Mouse (Mus musculus): Measurements from ENCODE around the gene Trim80. TPM values are rescaled to one million over a fixed set of nuclear protein-coding genes. Genes with fewer than 3 reads are reported as not detected.

The Trim80 gene
- 0.16 and 0.23 TPM in 2 replicates for polyA plus RNA-seq (2014; fragmentation: Nextera tagmentation; extraction: Ambion mirVana)

GRCm38 (mm10) chr11:115439906-115440595, at the start of gene Trim80:
Trim80 (plus strand) TSS chr11:115440545.
- H3K4me2 ChIP-seq (ENCODE audit: low read depth, low read length, severe bottlenecking), result no peak within 1 kb of the TSS
- H3K4me1 ChIP-seq (replicated peaks; ENCODE audit: control insufficient read depth, insufficient read depth, low read length), result peaks cover 11% of the 10 kb centered on the region
- DNase-seq (ENCODE audit: low spot score), result no peak
- H3K36me3 ChIP-seq (ENCODE audit: control insufficient read depth, insufficient read depth, low read length), result no peaks in the 10 kb centered on the region
- 94% methylated on average over 9 of the region's 9 CpGs for WGBS
- H3K9ac ChIP-seq (ENCODE audit: low read length), result no peak within 1 kb of the TSS
- no peak within 1 kb of the TSS for H3K4me3 ChIP-seq (ENCODE audit: low read depth, low read length)
- peaks cover 3% of the 10 kb centered on the region; the same call in 1 of the 2 replicates for H3K9me3 ChIP-seq (ENCODE audit: control insufficient read depth, low read length)
- H3K27me3 ChIP-seq (ENCODE audit: control insufficient read depth, insufficient read depth, low read length), result no peaks in the 10 kb centered on the region; the same call in 1 of the 2 replicates
- H3K27ac ChIP-seq (ENCODE audit: low read depth, low read length), result no peak within 1 kb of the TSS
- ATAC-seq (replicated peaks; ENCODE audit: low FRiP score), result no peak

DNA sequence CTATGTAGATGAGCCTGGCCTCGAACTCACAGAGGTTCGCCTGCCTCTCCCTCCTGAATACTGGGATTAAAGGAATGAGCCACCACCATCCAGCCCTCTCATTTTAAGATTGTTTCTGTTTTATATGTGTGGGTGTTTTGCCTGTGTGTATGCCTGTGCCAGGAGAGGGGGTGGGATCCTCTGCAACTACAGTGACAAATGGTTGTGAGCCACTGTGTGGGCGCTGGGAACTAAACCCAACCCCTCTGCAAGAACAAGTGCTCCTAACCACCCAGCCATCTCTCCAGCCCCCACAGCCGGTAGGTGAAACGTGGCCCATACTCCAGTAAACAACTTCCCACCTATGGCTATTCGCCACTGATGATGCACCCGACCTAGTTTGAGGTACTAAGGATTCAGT, 49.0 kb upstream of the Trim80 start:
- 94% methylated on average over 7 of the region's 7 CpGs for WGBS
- no peak for DNase-seq (ENCODE audit: low spot score)
- peaks cover 12% of the 10 kb centered on the region for H3K36me3 ChIP-seq (ENCODE audit: control insufficient read depth, insufficient read depth, low read length)

DNA sequence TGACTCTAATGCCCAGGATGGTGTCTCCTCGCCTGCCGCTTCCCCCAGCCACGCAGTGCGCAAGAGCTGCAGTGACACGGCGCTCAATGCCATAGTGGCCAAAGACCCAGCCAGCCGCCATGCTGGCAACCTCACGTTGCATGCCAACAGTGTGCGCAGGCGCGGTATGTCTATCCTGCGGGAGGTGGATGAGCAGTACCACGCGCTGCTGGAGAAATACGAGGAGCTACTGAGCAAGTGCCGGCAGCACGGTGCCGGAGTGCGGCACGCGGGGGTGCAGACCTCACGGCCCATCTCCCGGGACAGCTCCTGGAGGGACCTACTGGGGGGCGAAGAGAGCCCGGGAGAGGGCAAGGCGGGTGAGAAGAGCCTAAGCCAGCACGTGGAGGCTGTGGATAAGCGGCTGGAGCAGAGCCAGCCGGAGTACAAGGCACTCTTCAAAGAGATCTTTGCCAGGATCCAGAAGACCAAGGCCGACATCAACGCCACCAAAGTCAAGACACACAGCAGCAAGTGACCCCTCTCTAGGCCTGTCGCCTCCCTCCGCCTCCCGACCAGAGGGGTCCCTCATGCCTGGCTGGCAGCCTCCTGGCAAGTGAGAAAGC, 46.5 kb upstream of the Trim80 start:
- Histone ChIP-seq H3K9me3 (ENCODE audit: control insufficient read depth, low read length) (no peaks in the 10 kb centered on the region), H3K27ac (ENCODE audit: low read depth, low read length) (no peak overlapping the region), H3K4me1 (replicated peaks; ENCODE audit: control insufficient read depth, insufficient read depth, low read length) (no peaks in the 10 kb centered on the region), H3K9ac (ENCODE audit: low read length) (no peak overlapping the region), H3K36me3 (ENCODE audit: control insufficient read depth, insufficient read depth, low read length) (peaks cover 12% of the 10 kb centered on the region), H3K27me3 (ENCODE audit: control insufficient read depth, insufficient read depth, low read length) (no peaks in the 10 kb centered on the region), H3K4me3 (ENCODE audit: low read depth, low read length) (no peak overlapping the region), H3K4me2 (ENCODE audit: low read depth, low read length, severe bottlenecking) (no peak overlapping the region)
- ATAC-seq (replicated peaks; ENCODE audit: low FRiP score), result no peak
- WGBS, result 79% methylated on average over 34 of the region's 34 CpGs
- no peak for DNase-seq (ENCODE audit: low spot score)

More for the DNA sequence above, 49.0 kb upstream of the Trim80 start:
- no peak overlapping the region for H3K9ac ChIP-seq (ENCODE audit: low read length)
- no peaks in the 10 kb centered on the region for H3K4me1 ChIP-seq (replicated peaks; ENCODE audit: control insufficient read depth, insufficient read depth, low read length)
- no peak for ATAC-seq (replicated peaks; ENCODE audit: low FRiP score)
- no peak overlapping the region for H3K4me2 ChIP-seq (ENCODE audit: low read depth, low read length, severe bottlenecking)
- H3K27ac ChIP-seq (ENCODE audit: low read depth, low read length), result no peak overlapping the region
- H3K4me3 ChIP-seq (ENCODE audit: low read depth, low read length), result no peak overlapping the region
- no peaks in the 10 kb centered on the region for H3K9me3 ChIP-seq (ENCODE audit: control insufficient read depth, low read length)
- no peaks in the 10 kb centered on the region for H3K27me3 ChIP-seq (ENCODE audit: control insufficient read depth, insufficient read depth, low read length)

GRCm38 (mm10) chr11:115398085-115398484, 42.3 kb upstream of the Trim80 start:
- H3K4me3 ChIP-seq (ENCODE audit: low read depth, low read length), result no peak overlapping the region
- 86% methylated on average over 7 of the region's 7 CpGs for WGBS
- DNase-seq (ENCODE audit: low spot score) (no peak), ATAC-seq (replicated peaks; ENCODE audit: low FRiP score) (no peak)
- no peaks in the 10 kb centered on the region for H3K9me3 ChIP-seq (ENCODE audit: control insufficient read depth, low read length)
- no peak overlapping the region for H3K9ac ChIP-seq (ENCODE audit: low read length)
- no peak overlapping the region for H3K27ac ChIP-seq (ENCODE audit: low read depth, low read length)
- H3K4me2 ChIP-seq (ENCODE audit: low read depth, low read length, severe bottlenecking), result no peak overlapping the region
- H3K4me1 ChIP-seq (replicated peaks; ENCODE audit: control insufficient read depth, insufficient read depth, low read length), result no peaks in the 10 kb centered on the region; the same call in 1 of the 2 replicates
- peaks cover 4% of the 10 kb centered on the region for H3K36me3 ChIP-seq (ENCODE audit: control insufficient read depth, insufficient read depth, low read length)
- no peaks in the 10 kb centered on the region for H3K27me3 ChIP-seq (ENCODE audit: control insufficient read depth, insufficient read depth, low read length)

DNA sequence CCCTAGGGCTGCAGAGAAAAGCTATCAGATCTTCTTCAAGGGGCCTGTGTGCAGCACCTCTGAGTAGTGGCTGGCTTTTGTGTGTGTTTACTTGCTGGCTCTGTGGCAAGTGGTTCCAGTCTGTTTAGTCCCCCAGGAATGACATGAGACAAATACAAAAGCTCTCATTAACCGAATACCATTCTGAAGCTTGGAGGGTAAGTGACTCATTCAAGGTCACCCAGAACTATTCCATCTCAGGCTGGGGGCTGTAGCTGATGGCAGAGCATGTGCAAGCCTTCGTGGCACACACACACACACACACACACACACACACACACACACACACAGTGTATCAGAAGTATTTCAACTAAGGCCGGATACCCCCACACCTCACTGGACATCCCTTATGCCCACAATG, 40.2 kb upstream of the Trim80 start:
- DNase-seq (ENCODE audit: low spot score) (no peak), ATAC-seq (replicated peaks; ENCODE audit: low FRiP score) (no peak)
- H3K9me3 ChIP-seq (ENCODE audit: control insufficient read depth, low read length), result no peaks in the 10 kb centered on the region
- H3K4me3 ChIP-seq (ENCODE audit: low read depth, low read length), result no peak overlapping the region
- no peak overlapping the region for H3K9ac ChIP-seq (ENCODE audit: low read length)
- 71% methylated on average over 3 of the region's 3 CpGs for WGBS
- H3K36me3 ChIP-seq (ENCODE audit: control insufficient read depth, insufficient read depth, low read length), result no peaks in the 10 kb centered on the region; the same call in 1 of the 2 replicates
- H3K27me3 ChIP-seq (ENCODE audit: control insufficient read depth, insufficient read depth, low read length), result no peaks in the 10 kb centered on the region
- no peak overlapping the region for H3K4me2 ChIP-seq (ENCODE audit: low read depth, low read length, severe bottlenecking)
- peaks cover 1% of the 10 kb centered on the region; the same call in 1 of the 2 replicates for H3K4me1 ChIP-seq (replicated peaks; ENCODE audit: control insufficient read depth, insufficient read depth, low read length)
- H3K27ac ChIP-seq (ENCODE audit: low read depth, low read length), result no peak overlapping the region

DNA sequence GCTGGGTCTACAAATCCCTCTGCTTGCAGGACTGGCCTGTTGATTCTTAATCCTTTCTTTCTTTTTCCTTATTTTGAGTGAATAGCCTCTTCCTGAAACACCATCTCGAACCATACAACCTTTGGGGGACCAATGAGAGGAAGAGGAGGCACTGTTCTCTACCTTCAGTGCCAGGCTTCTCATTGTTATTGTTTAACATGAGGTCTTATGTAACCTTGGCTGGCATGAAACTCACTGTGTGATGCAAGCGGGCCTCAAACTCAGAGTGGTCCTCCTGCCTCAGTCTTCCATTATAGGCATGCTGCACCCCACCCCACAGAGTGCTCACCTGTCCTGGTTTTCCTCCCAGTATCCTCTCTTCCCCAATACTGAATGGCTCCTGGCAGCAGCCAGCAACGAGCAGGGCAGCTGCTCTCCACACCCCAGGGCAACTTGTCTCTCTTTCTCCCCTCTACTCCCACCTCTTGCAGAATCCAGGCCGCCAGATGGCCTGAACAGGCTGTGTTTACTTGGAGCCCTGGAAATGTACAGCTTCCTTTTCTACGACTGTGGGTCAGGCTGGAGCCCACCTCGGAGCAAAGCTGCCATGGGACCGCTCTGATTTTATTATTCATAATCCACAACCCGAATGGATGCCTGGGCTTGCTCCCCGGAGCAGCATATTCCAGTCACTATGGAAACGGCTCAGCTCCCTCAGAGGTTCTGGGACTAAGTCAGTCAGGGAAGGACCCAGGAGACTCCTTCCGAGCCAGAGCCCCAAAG, 39.5 kb upstream of the Trim80 start:
- peaks cover 1% of the 10 kb centered on the region; the same call in 1 of the 2 replicates for H3K4me1 ChIP-seq (replicated peaks; ENCODE audit: control insufficient read depth, insufficient read depth, low read length)
- H3K27ac ChIP-seq (ENCODE audit: low read depth, low read length), result no peak overlapping the region
- H3K36me3 ChIP-seq (ENCODE audit: control insufficient read depth, insufficient read depth, low read length), result no peaks in the 10 kb centered on the region; the same call in 1 of the 2 replicates
- H3K9ac ChIP-seq (ENCODE audit: low read length), result no peak overlapping the region; the same call in 1 of the 2 replicates
- no peaks in the 10 kb centered on the region for H3K9me3 ChIP-seq (ENCODE audit: control insufficient read depth, low read length)
- H3K4me3 ChIP-seq (ENCODE audit: low read depth, low read length), result no peak overlapping the region
- DNase-seq (ENCODE audit: low spot score) (no peak), ATAC-seq (replicated peaks; ENCODE audit: low FRiP score) (no peak)
- H3K27me3 ChIP-seq (ENCODE audit: control insufficient read depth, insufficient read depth, low read length), result no peaks in the 10 kb centered on the region
- 58% methylated on average over 11 of the region's 11 CpGs for WGBS
- H3K4me2 ChIP-seq (ENCODE audit: low read depth, low read length, severe bottlenecking), result no peak overlapping the region

DNA sequence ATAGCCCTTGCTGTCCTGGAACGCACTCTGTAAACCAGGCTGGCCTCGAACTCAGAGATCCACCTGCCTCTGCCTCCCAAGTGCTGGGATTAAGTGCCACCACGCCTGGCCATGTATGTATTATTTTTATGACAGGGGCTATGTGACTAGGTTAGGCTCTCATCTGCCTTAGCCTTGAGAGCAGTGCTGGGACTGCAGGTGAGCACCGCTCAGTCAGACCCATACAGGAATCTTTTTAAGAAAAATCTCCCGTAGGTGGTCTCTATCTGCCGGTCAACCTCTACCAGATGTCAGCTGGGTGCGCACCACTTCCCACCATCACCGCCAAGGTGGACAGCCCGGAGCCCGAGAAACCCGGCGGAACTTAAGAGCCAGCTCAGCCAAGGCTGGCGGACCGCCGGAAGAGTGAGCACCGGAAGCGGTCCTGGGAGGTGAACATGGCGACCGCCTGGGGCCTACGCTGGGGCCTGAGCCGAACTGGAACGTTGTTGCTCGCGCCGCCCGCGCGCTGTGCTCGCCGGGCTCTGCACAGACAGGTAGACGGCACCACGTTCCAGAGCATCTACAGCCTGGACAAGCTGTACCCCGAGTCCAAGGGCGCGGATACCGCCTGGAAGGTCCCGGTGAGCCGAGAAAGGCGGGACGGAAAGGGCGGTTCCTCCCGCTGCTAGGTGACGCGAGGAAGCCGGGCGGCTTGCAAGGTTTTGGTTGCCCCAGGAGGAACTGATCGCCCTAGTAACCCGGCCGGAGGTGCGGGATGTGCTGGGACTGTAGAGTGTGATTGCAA, 36.8 kb upstream of the Trim80 start, which contains the start of gene Mrpl58:
Gene Mrpl58 (plus strand): TSS at position 415 of the 787 bp plus-strand sequence.
- Histone ChIP-seq H3K4me1 (replicated peaks; ENCODE audit: control insufficient read depth, insufficient read depth, low read length) (peaks cover 7% of the 10 kb centered on the region; the same call in 1 of the 2 replicates), H3K36me3 (ENCODE audit: control insufficient read depth, insufficient read depth, low read length) (no peaks in the 10 kb centered on the region; the same call in 1 of the 2 replicates), H3K4me3 (ENCODE audit: low read depth, low read length) (peak within 1 kb of the TSS; percentile 84), H3K4me2 (ENCODE audit: low read depth, low read length, severe bottlenecking) (peak within 1 kb of the TSS; percentile 50), H3K9me3 (ENCODE audit: control insufficient read depth, low read length) (no peaks in the 10 kb centered on the region), H3K27me3 (ENCODE audit: control insufficient read depth, insufficient read depth, low read length) (no peaks in the 10 kb centered on the region), H3K27ac (ENCODE audit: low read depth, low read length) (peak within 1 kb of the TSS; percentile 87), H3K9ac (ENCODE audit: low read length) (peak within 1 kb of the TSS; percentile 97)
- 3% methylated on average over 50 of the region's 50 CpGs for WGBS
- DNase-seq (ENCODE audit: low spot score) (peak; percentile 90), ATAC-seq (replicated peaks; ENCODE audit: low FRiP score) (peak; percentile 89)

DNA sequence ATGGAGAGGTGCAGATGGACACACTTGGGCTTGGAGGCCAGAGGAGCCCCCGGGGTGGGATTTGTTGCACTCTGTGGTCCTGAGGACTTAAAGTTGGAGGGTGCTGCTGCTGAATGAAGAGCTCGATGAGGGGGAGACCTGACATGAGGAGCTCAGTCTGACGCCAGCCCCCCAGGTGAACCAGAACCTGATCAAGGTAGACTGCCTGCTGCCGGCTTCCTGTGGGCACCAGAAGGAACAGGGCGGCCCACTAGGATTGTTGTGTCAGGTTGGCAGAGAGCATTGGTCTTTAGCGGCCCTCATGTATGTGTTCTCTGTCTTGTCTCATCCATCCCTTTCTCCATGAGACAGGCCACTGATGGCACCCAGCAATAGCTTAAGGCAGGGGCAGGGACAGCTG, 34.6 kb upstream of the Trim80 start:
- Histone ChIP-seq H3K27ac (ENCODE audit: low read depth, low read length) (no peak overlapping the region), H3K27me3 (ENCODE audit: control insufficient read depth, insufficient read depth, low read length) (no peaks in the 10 kb centered on the region), H3K4me3 (ENCODE audit: low read depth, low read length) (no peak overlapping the region), H3K4me1 (replicated peaks; ENCODE audit: control insufficient read depth, insufficient read depth, low read length) (peaks cover 21% of the 10 kb centered on the region), H3K4me2 (ENCODE audit: low read depth, low read length, severe bottlenecking) (no peak overlapping the region), H3K9ac (ENCODE audit: low read length) (no peak overlapping the region), H3K36me3 (ENCODE audit: control insufficient read depth, insufficient read depth, low read length) (no peaks in the 10 kb centered on the region; the same call in 1 of the 2 replicates), H3K9me3 (ENCODE audit: control insufficient read depth, low read length) (no peaks in the 10 kb centered on the region)
- ATAC-seq (replicated peaks; ENCODE audit: low FRiP score) (no peak), DNase-seq (ENCODE audit: low spot score) (no peak)
- WGBS, result 95% methylated on average over 6 of the region's 6 CpGs

Data from forebrain, embryonic 11.5 days (tissue).